Mouse (Mus musculus) myocyte (in vitro differentiated cells): ENCODE results near the gene St8sia4. TPM values are rescaled to one million over a fixed set of nuclear protein-coding genes. Genes with fewer than 3 reads are reported as not detected.

ENCODE experiments used
- H3K27me3 ChIP-seq: one replicate; pipeline ENCODE4 v1.6.1; 2011; ENCODE audit not compliant: control insufficient read depth, insufficient read depth, insufficient read length
- H3K36me3 ChIP-seq: one replicate; pipeline ENCODE4 v1.6.1; 2011; ENCODE audit not compliant: control insufficient read depth, insufficient read depth
- H3K4me2 ChIP-seq: one replicate; pipeline ENCODE4 v1.6.1; 2011; ENCODE audit warnings: low read depth, control low read depth
- H3K4me3 ChIP-seq: one replicate; pipeline ENCODE4 v1.5.1; 2011; ENCODE audit warnings: mild to moderate bottlenecking, control low read depth, moderate library complexity
- H3K79me2 ChIP-seq: one replicate; pipeline ENCODE4 v1.6.1; 2011; ENCODE audit not compliant: control insufficient read depth, insufficient read depth
- H3ac ChIP-seq: one replicate; pipeline ENCODE4 v1.6.1; 2011; ENCODE audit not compliant: control insufficient read depth, insufficient read length
- CEBPB ChIP-seq: IDR thresholded peaks from 2 replicates; pipeline ENCODE4 v1.6.1; 2011; ENCODE audit warnings: mild to moderate bottlenecking, moderate library complexity; ENCODE audit not compliant: poor library complexity, insufficient read depth, severe bottlenecking
- E2F4 ChIP-seq: IDR thresholded peaks from one replicate; pipeline ENCODE4 v1.6.1; 2011; ENCODE audit warnings: mild to moderate bottlenecking, control low read depth, moderate library complexity; ENCODE audit not compliant: insufficient read depth
- MAX ChIP-seq: IDR thresholded peaks from one replicate; pipeline ENCODE4 v1.6.1; 2011; ENCODE audit warnings: low read depth, mild to moderate bottlenecking, control low read depth
- MYOD1 ChIP-seq, 3 experiments: IDR thresholded peaks; one replicate each; pipeline ENCODE4 v1.6.1; 2011; ENCODE audit warnings: control low read depth in 2 of 3, low read depth in 2 of 3, mild to moderate bottlenecking in 2 of 3, moderate library complexity in 1 of 3; ENCODE audit not compliant: insufficient read length in 2 of 3, control insufficient read depth in 1 of 3
- MYOG ChIP-seq, 3 experiments: IDR thresholded peaks; one replicate each; pipeline ENCODE4 v1.6.1; 2011; ENCODE audit warnings: control low read depth in 2 of 3, low read depth in 2 of 3, mild to moderate bottlenecking in 2 of 3; ENCODE audit not compliant: insufficient read length in 2 of 3, control insufficient read depth in 1 of 3, insufficient read depth in 1 of 3
- POLR2A ChIP-seq: IDR thresholded peaks from one replicate; pipeline ENCODE4 v1.6.1; 2011; ENCODE audit warnings: low read depth, mild to moderate bottlenecking, control low read depth, moderate library complexity; ENCODE audit not compliant: insufficient read length
- POLR2AphosphoS2 ChIP-seq: IDR thresholded peaks from one replicate; pipeline ENCODE4 v1.6.1; 2011; ENCODE audit warnings: low read depth, control low read depth; ENCODE audit not compliant: insufficient read length
- SRF ChIP-seq: IDR thresholded peaks from one replicate; pipeline ENCODE4 v1.6.1; 2011; ENCODE audit warnings: low read depth; ENCODE audit not compliant: control insufficient read depth, insufficient read length
- TCF12 ChIP-seq: IDR thresholded peaks from one replicate; pipeline ENCODE4 v1.6.1; 2011; ENCODE audit warnings: mild to moderate bottlenecking, control low read depth; ENCODE audit not compliant: poor library complexity, insufficient read depth, severe bottlenecking
- TCF3 ChIP-seq: IDR thresholded peaks from one replicate; pipeline ENCODE4 v1.6.1; 2011; ENCODE audit warnings: low read depth, control low read depth; ENCODE audit not compliant: insufficient read length
- USF1 ChIP-seq: IDR thresholded peaks from one replicate; pipeline ENCODE4 v1.6.1; 2011; ENCODE audit warnings: low read depth, mild to moderate bottlenecking, control low read depth, moderate library complexity
- polyA plus RNA-seq: library from polyadenylated mRNA; unstranded; fragments of >200 nt; fragmentation: generic; extraction: Trizol; gene quantifications from one replicate; pipeline ENCODE4 v1.2.1, GENCODE M21; 2012; ENCODE audit warnings: missing spikeins

Gene St8sia4
- polyA plus RNA-seq, 1 experiment: 0.20 TPM

DNA sequence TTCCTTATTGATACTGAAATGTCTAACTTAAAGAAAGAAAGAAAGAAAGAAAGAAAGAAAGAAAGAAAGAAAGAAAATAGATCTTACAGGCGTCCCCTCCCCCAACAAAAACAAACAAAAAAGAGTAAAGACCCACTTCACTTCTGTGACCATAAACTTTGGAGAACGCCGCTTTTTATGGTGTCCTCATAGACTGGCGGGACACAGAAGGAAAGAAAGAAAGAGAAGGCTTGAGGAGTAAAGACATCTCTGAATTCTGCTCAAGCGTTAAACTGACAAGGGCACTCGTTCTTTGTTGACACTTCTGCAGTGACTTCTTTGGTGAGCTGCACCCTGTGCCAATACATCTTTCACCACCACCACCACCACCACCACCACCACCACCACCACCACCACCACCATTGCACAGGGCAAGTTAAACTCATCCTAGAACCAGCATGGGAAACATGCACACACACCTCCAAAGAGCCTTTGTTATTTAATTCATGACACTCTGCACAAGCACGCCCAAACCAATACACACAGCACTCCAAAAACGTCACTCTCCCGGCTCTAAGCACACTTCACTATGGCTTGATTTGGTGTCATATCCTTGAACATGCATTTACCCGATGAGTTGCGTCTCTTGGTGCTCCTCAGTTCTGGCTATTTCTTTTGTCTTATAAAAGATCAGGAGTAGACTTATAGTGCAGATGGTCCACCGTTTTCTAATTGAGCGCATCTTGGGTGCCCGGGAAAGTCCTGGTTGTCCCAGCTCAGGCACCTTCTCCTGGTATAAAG is 640 bp downstream of the St8sia4 start:
- H3K4me2 ChIP-seq: peak overlapping the region; percentile 72
- peak overlapping the region; percentile 15 for H3K4me3 ChIP-seq
- TF ChIP-seq POLR2AphosphoS2: no peak
- no peak for TF ChIP-seq E2F4
- no peak for TF ChIP-seq SRF
- no peak for TF ChIP-seq CEBPB
- TF ChIP-seq USF1: no peak
- H3K79me2 ChIP-seq: no peaks in the 10 kb centered on the region
- H3K27me3 ChIP-seq: no peaks in the 10 kb centered on the region
- H3ac ChIP-seq: no peak overlapping the region
- no peaks in the 10 kb centered on the region for H3K36me3 ChIP-seq

DNA sequence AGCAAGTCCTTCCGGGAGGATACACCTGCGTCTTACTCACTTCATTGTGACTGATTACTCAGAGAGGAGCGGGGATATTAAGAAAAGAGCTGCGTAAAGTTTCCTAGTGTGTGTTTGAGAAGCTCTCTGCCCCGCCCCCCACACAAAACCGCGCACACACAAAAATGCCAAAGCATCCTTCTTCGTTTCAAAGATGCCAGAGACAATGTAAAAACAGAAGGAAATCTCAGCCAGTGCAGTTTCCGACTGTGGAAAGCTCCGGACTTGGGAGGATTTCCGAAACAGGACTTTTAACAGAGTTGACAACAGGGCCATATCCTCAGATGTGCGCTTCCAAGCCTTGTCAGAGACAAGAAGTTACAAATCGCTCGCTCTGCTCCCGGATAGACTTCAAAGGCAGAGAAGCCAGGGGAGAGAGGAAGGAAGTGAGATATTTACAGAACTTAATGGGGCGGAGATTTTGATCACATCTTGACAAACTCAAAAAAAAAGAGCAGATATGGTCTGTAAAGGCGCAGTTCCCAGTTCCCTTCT is 1.4 kb downstream of the St8sia4 start:
- no peaks in the 10 kb centered on the region for H3K27me3 ChIP-seq
- H3K36me3 ChIP-seq: no peaks in the 10 kb centered on the region
- H3K4me2 ChIP-seq: peak overlapping the region; percentile 50
- no peaks in the 10 kb centered on the region for H3K79me2 ChIP-seq
- H3K4me3 ChIP-seq: no peak overlapping the region
- TF ChIP-seq MYOG (IDR thresholded peaks at IDR 0.05; ENCODE audit: control insufficient read depth in 1 of 3, insufficient read depth in 1 of 3, insufficient read length in 2 of 3, low read depth in 2 of 3) (no peak), TCF3 (no peak), CEBPB (no peak), MAX (no peak), TCF12 (no peak)
- no peak overlapping the region for H3ac ChIP-seq

DNA sequence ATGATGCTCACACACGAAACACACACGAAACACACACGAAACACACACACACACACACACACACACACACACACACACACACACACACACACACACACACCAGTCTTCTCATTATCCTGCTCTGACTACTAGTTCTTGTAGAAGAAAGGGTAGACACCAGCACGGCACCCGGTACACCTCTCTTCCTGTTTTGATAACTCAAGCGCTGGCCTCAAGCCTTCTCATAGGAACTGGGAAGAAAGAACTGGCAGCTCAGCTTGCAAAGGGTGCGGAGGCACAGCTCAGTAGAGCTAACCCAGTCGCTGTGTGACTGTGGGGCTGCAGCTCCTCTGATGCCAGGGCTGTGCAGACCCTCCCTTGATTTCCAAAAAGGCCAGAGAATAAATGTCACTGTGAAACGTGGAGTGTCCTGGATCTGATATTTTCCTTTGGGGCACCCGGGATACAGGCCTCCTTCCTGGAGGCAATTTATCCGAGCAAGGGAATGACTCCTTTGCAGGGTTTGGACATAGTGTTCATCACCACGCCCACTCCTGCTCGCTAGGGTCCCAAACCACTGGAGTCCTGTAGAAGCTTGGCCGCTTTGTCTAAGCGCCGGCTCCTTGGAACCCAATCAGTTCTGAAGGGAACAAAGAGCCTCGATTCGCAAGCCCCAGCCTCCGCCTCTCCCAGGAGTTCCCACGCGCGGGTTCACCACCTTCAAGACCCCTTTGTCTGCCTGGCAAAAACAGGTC is 2.2 kb downstream of the St8sia4 start:
- TF ChIP-seq TCF12: no peak
- TF ChIP-seq USF1: no peak
- TF ChIP-seq E2F4: no peak
- TF ChIP-seq SRF: no peak
- TF ChIP-seq POLR2A: no peak
- H3K79me2 ChIP-seq: no peaks in the 10 kb centered on the region
- H3K4me2 ChIP-seq: no peak overlapping the region
- H3K4me3 ChIP-seq: no peak overlapping the region
- no peaks in the 10 kb centered on the region for H3K36me3 ChIP-seq
- H3K27me3 ChIP-seq: no peaks in the 10 kb centered on the region
- H3ac ChIP-seq: no peak overlapping the region

DNA sequence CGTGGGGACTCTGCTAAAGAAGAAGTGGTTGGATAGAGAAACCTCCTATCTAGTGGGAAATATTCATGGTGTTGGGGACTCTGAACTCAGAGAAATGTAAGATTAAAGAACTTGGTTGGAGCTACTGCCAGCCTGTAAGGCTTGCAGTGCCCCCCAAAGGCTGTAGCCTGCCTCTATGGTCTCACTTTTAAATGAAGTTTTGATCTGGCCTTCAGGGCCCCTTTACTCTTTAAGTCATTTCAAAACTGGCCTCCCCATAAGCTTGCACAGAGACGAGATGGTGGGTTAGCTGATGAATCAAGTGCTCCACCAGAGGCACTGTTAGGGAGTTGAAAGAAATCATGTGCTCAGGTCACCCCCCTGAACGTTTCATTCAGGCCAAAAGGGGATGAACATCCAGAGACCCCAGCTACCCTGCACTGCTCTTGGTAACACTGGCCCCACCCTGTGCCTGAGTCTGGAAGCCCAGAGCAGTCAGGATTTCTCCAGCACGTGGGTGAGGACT is 3.0 kb downstream of the St8sia4 start:
- TF ChIP-seq CEBPB (no peak), TCF12 (no peak)
- Histone ChIP-seq H3K27me3 (no peaks in the 10 kb centered on the region), H3K36me3 (no peaks in the 10 kb centered on the region), H3K79me2 (no peaks in the 10 kb centered on the region), H3ac (no peak overlapping the region), H3K4me2 (no peak overlapping the region), H3K4me3 (no peak overlapping the region)

DNA sequence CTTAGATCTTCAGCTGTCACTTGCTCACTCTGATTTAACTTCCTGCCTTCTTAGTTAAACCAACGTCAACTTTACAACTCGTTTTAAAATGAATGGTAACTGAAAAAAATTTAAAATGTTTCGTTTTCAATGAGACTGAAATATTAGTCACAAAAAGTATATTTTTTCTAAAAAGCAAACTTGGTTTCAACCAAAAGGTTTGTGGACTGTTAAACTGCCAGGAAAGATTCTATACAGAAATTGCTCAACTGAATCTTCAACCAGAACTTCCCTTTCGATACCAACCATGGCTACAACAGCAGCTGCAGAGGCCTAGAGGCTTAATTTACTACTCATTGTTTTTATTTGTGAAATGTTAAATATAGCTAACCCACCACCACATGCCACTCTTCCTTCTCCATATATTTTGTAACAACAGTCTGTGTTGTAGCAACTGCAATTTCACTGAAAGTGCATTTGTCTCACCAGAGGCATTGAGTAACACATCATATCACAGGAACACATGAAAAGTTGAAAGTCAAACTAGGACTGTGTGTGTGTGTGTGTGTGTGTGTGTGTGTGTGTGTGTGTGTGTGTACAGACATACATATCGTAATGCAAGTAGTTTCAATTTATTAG is 10.2 kb downstream of the St8sia4 start:
- no peak overlapping the region for H3K4me3 ChIP-seq
- no peaks in the 10 kb centered on the region for H3K27me3 ChIP-seq
- peak overlapping the region; percentile 5 for H3K4me2 ChIP-seq
- H3ac ChIP-seq: no peak overlapping the region
- TF ChIP-seq MYOD1 (IDR thresholded peaks at IDR 0.05; ENCODE audit: control insufficient read depth in 1 of 3, insufficient read length in 2 of 3, low read depth in 2 of 3) (no peak), TCF12 (no peak), CEBPB (no peak)
- H3K36me3 ChIP-seq: no peaks in the 10 kb centered on the region
- H3K79me2 ChIP-seq: no peaks in the 10 kb centered on the region
